Mouse (Mus musculus): ENCODE measurements at regions not wholly inside any gene's neighbourhood (a gene's known extent, or its start where the extent isn't known, plus 50 kb on each side); places are given as distances from the start of the nearest gene placed in this dataset.

DNA sequence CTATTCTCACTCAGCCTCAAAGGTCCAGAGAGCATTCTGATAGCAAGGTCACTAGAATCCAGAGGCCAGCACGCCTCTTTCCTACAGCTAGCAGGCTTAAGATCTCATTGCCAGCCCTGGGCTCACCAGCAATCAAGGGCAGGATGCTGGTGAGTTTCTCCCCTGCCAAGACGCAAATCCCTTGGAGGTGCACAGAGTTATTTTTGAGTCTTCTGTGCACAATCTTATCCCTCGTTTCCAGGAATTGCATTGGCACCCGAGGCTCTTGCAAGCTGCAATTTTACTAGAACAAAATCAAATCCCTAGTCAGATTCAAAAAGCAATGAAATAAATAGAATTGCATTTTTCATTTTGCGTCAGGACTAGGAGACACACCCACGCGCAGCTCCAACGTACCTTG lies 205.2 kb upstream of the Nlrp1b start:
- TF ChIP-seq CTCF (IDR thresholded peaks at IDR 0.05; ENCODE audit: low read depth, low read length) (no peak), TAL1 (conservative IDR thresholded peaks at IDR 0.05; ENCODE audit: low read depth, low read length) (no peak), GATA1 (IDR thresholded peaks at IDR 0.05; ENCODE audit: borderline replicate concordance, low read length) (no peak), POLR2AphosphoS5 (IDR thresholded peaks at IDR 0.05; ENCODE audit: insufficient replicate concordance, low read depth, low read length) (no peak)
